Mouse (Mus musculus) hindbrain, embryonic 15.5 days (tissue): Measurements from ENCODE around the gene Pygo2. TPM values are rescaled to one million over a fixed set of nuclear protein-coding genes. Genes with fewer than 3 reads are reported as not detected.
A peak's percentile ranks its signal among the peaks of the same experiment; 100 is the strongest.

Experiments
- ATAC-seq: fragments of 200-750 bp; cut with Nextera tagmentation; 2 replicates; pipeline ENCODE4 v1.8.0; 2017; ENCODE audit warnings: low read depth, moderate number of reproducible peaks, moderate TSS enrichment; ENCODE audit not compliant: low FRiP score
- H3K27ac ChIP-seq: fragments of 300-500 bp; sonication (generic); replicated peaks from 2 replicates; pipeline ENCODE4 v1.5.1; 2015; ENCODE audit warnings: mild to moderate bottlenecking, inconsistent platforms
- H3K27me3 ChIP-seq: fragments of 300-500 bp; sonication (generic); 2 replicates; pipeline ENCODE4 v1.6.1; 2015; ENCODE audit warnings: control low read depth, inconsistent platforms
- H3K36me3 ChIP-seq: fragments of 300-500 bp; sonication (generic); 2 replicates; pipeline ENCODE4 v1.6.1; 2015; ENCODE audit warnings: control low read depth, inconsistent platforms
- H3K4me1 ChIP-seq: fragments of 300-500 bp; sonication (generic); replicated peaks from 2 replicates; pipeline ENCODE4 v1.6.1; 2015; ENCODE audit warnings: control low read depth, inconsistent platforms
- H3K4me2 ChIP-seq: fragments of 300-500 bp; sonication (generic); 2 replicates; pipeline ENCODE4 v1.6.1; 2015; ENCODE audit warnings: moderate library complexity, mild to moderate bottlenecking, inconsistent platforms
- H3K4me3 ChIP-seq: fragments of 300-500 bp; sonication (generic); 2 replicates; pipeline ENCODE4 v1.5.1; 2015; ENCODE audit warnings: mild to moderate bottlenecking, inconsistent platforms
- H3K9ac ChIP-seq: fragments of 300-500 bp; sonication (generic); 2 replicates; pipeline ENCODE4 v1.6.1; 2015; ENCODE audit warnings: inconsistent platforms
- H3K9me3 ChIP-seq: fragments of 300-500 bp; sonication (generic); 2 replicates; pipeline ENCODE4 v1.6.1; 2016; ENCODE audit warnings: control low read depth, inconsistent platforms
- WGBS: fragments of 180-500 bp; shearing (Covaris S2); methylation state at CpG from one replicate; pipeline ENCODE4 v1.1.7; 2015; 5-methylcytosine and 5-hydroxymethylcytosine counted together
- polyA plus RNA-seq: library from polyadenylated mRNA; unstranded; fragments of >200 nt; fragmentation: Nextera tagmentation; extraction: Ambion mirVana; gene quantifications from 2 replicates; pipeline ENCODE4 v1.2.1, GENCODE M21; 2015

Pygo2 gene
- polyA plus RNA-seq, 1 experiment from 2014 or later: 45.8 TPM

- Histone ChIP-seq H3K36me3 (peaks cover 11% of the 10 kb centered on the region), H3K9me3 (no peaks in the 10 kb centered on the region), H3K27ac (peak overlapping the region; percentile 62), H3K4me2 (peak overlapping the region; percentile 96), H3K4me1 (peaks cover 40% of the 10 kb centered on the region), H3K4me3 (peak overlapping the region; percentile 64), H3K9ac (peak overlapping the region; percentile 2; the same call in 1 of the 2 replicates), H3K27me3 (no peaks in the 10 kb centered on the region)
- peak; percentile 63 for ATAC-seq
- WGBS: 0% methylated on average over 20 of the region's 20 CpGs
These were observed 12.2 kb upstream of the Pygo2 start for GRCm38 (mm10) chr3:89417840-89418169.

GRCm38 (mm10) chr3:89418170-89418860 lies 11.7 kb upstream of the Pygo2 start, which contains the start of the genes Cks1b and Shc1:
Gene Cks1b (minus strand): TSS chr3:89418383.
Gene Shc1 (plus strand): TSS chr3:89418443.
- Histone ChIP-seq H3K9ac (peak within 1 kb of the TSS; percentile 56), H3K4me2 (peak within 1 kb of the TSS; percentile 96), H3K27me3 (no peaks in the 10 kb centered on the region), H3K4me1 (peaks cover 40% of the 10 kb centered on the region), H3K4me3 (peak within 1 kb of the TSS; percentile 64), H3K36me3 (peaks cover 11% of the 10 kb centered on the region), H3K9me3 (no peaks in the 10 kb centered on the region), H3K27ac (peak within 1 kb of the TSS; percentile 89)
- ATAC-seq: peak; percentile 97
- under 1% methylated on average over 39 of the region's 39 CpGs for WGBS

- Histone ChIP-seq H3K4me1 (peaks cover 40% of the 10 kb centered on the region), H3K27me3 (no peaks in the 10 kb centered on the region), H3K4me3 (peak overlapping the region; percentile 64), H3K9ac (peak overlapping the region; percentile 56), H3K36me3 (peaks cover 11% of the 10 kb centered on the region), H3K9me3 (no peaks in the 10 kb centered on the region), H3K4me2 (peak overlapping the region; percentile 96), H3K27ac (peak overlapping the region; percentile 89)
- peak; percentile 9; the same call in 1 of the 2 replicates for ATAC-seq
- WGBS: 0% methylated on average over 16 of the region's 16 CpGs
These were observed 11.2 kb upstream of the Pygo2 start for GRCm38 (mm10) chr3:89418861-89419250.

GRCm38 (mm10) chr3:89419571-89419970 lies 10.4 kb upstream of the Pygo2 start:
- Histone ChIP-seq H3K36me3 (peaks cover 7% of the 10 kb centered on the region), H3K9ac (peak overlapping the region; percentile 56), H3K27me3 (no peaks in the 10 kb centered on the region), H3K4me2 (peak overlapping the region; percentile 96), H3K4me3 (peak overlapping the region; percentile 64), H3K4me1 (peaks cover 40% of the 10 kb centered on the region), H3K9me3 (no peaks in the 10 kb centered on the region), H3K27ac (peak overlapping the region; percentile 89)
- ATAC-seq: no peak
- 4% methylated on average over 9 of the region's 9 CpGs for WGBS

GRCm38 (mm10) chr3:89419981-89420380 lies 10.0 kb upstream of the Pygo2 start:
- Histone ChIP-seq H3K4me3 (peak overlapping the region; percentile 64), H3K9ac (peak overlapping the region; percentile 56; the same call in 1 of the 2 replicates), H3K27ac (peak overlapping the region; percentile 89), H3K4me2 (peak overlapping the region; percentile 96), H3K4me1 (peaks cover 40% of the 10 kb centered on the region), H3K36me3 (peaks cover 3% of the 10 kb centered on the region), H3K27me3 (no peaks in the 10 kb centered on the region), H3K9me3 (no peaks in the 10 kb centered on the region)
- ATAC-seq: no peak
- 38% methylated on average over 3 of the region's 3 CpGs for WGBS

GRCm38 (mm10) chr3:89420421-89420820 lies 9.6 kb upstream of the Pygo2 start:
- WGBS: 61% methylated on average over 2 of the region's 2 CpGs
- Histone ChIP-seq H3K9me3 (no peaks in the 10 kb centered on the region), H3K27ac (peak overlapping the region; percentile 15), H3K4me2 (no peak overlapping the region; the same call in 1 of the 2 replicates), H3K36me3 (no peaks in the 10 kb centered on the region), H3K27me3 (no peaks in the 10 kb centered on the region), H3K9ac (no peak overlapping the region), H3K4me3 (no peak overlapping the region), H3K4me1 (peaks cover 40% of the 10 kb centered on the region)
- ATAC-seq: no peak

- 3% methylated on average over 11 of the region's 11 CpGs for WGBS
- peaks cover 40% of the 10 kb centered on the region for H3K4me1 ChIP-seq
These were observed 8.8 kb upstream of the Pygo2 start for GRCm38 (mm10) chr3:89421002-89421774.

GRCm38 (mm10) chr3:89421810-89422473 lies 8.1 kb upstream of the Pygo2 start:
- WGBS: 9% methylated on average over 22 of the region's 22 CpGs
- peaks cover 34% of the 10 kb centered on the region for H3K4me1 ChIP-seq

More at GRCm38 (mm10) chr3:89421002-89421774, 8.8 kb upstream of the Pygo2 start:
- Histone ChIP-seq H3K27ac (peak overlapping the region; percentile 31), H3K4me2 (peak overlapping the region; percentile 58), H3K9ac (peak overlapping the region; percentile 50), H3K9me3 (no peaks in the 10 kb centered on the region), H3K27me3 (no peaks in the 10 kb centered on the region), H3K36me3 (no peaks in the 10 kb centered on the region), H3K4me3 (peak overlapping the region; percentile 34)
- peak; percentile 35; the same call in 1 of the 2 replicates for ATAC-seq

GRCm38 (mm10) chr3:89422556-89423205 lies 7.3 kb upstream of the Pygo2 start:
- Histone ChIP-seq H3K27ac (no peak overlapping the region), H3K9ac (no peak overlapping the region), H3K27me3 (no peaks in the 10 kb centered on the region), H3K4me3 (peak overlapping the region; percentile 34; the same call in 1 of the 2 replicates), H3K36me3 (no peaks in the 10 kb centered on the region), H3K4me2 (peak overlapping the region; percentile 58), H3K4me1 (peaks cover 28% of the 10 kb centered on the region), H3K9me3 (no peaks in the 10 kb centered on the region)
- WGBS: 75% methylated on average over 6 of the region's 6 CpGs
- ATAC-seq: no peak

More at GRCm38 (mm10) chr3:89421810-89422473, 8.1 kb upstream of the Pygo2 start:
- no peak for ATAC-seq
- H3K9me3 ChIP-seq: no peaks in the 10 kb centered on the region
- H3K27me3 ChIP-seq: no peaks in the 10 kb centered on the region
- H3K4me3 ChIP-seq: peak overlapping the region; percentile 34
- H3K4me2 ChIP-seq: peak overlapping the region; percentile 58
- H3K27ac ChIP-seq: peak overlapping the region; percentile 31; the same call in 1 of the 2 replicates
- H3K36me3 ChIP-seq: no peaks in the 10 kb centered on the region
- peak overlapping the region; percentile 50 for H3K9ac ChIP-seq

GRCm38 (mm10) chr3:89424416-89425140 lies 5.4 kb upstream of the Pygo2 start:
- Histone ChIP-seq H3K9me3 (no peaks in the 10 kb centered on the region), H3K9ac (no peak overlapping the region), H3K36me3 (no peaks in the 10 kb centered on the region), H3K4me1 (peaks cover 22% of the 10 kb centered on the region), H3K4me2 (no peak overlapping the region), H3K27me3 (no peaks in the 10 kb centered on the region), H3K27ac (no peak overlapping the region), H3K4me3 (no peak overlapping the region)
- 90% methylated on average over 5 of the region's 5 CpGs for WGBS
- no peak for ATAC-seq

- H3K4me2 ChIP-seq: no peak overlapping the region
- H3K9ac ChIP-seq: no peak overlapping the region
- no peaks in the 10 kb centered on the region for H3K9me3 ChIP-seq
- H3K4me3 ChIP-seq: no peak overlapping the region
- peaks cover 17% of the 10 kb centered on the region for H3K4me1 ChIP-seq
- no peaks in the 10 kb centered on the region for H3K36me3 ChIP-seq
- H3K27me3 ChIP-seq: no peaks in the 10 kb centered on the region
- ATAC-seq: no peak
- WGBS: 86% methylated on average over 5 of the region's 5 CpGs
- H3K27ac ChIP-seq: no peak overlapping the region
These were observed 4.9 kb upstream of the Pygo2 start for GRCm38 (mm10) chr3:89425141-89425525.
